Comparison of ENCODE assay signal across 9 mouse cellular contexts in genomic region chr6:125137002-125137671, GRCm38 (mm10). TPM values are rescaled to one million over a fixed set of nuclear protein-coding genes. Genes with fewer than 3 reads are reported as not detected.
DNase-seq lines count a peak whose midpoint lies in the region; ATAC-seq and TF ChIP-seq lines count a peak whose summit lies in the region.
"Had no signal": no experiment of that assay in that cellular context is flagged by ENCODE, and none has a peak within 500 bp of the region (broad histone marks: within the 10 kb centered on the region; RNA-seq: fewer than 3 reads in every experiment).

No protein-coding gene starts in this region.

- 85% methylated on average over 19 of the region's 19 CpGs for WGBS in forebrain, embryonic 14.5 days
- WGBS in forebrain, embryonic 13.5 days = 84% methylated on average over 19 of the region's 19 CpGs
- 83% methylated on average over 19 of the region's 19 CpGs for WGBS in liver, embryonic 14.5 days (ENCODE audit: insufficient replicate concordance)

- H3K9me3 ChIP-seq in forebrain, embryonic 14.5 days (replicated peaks; ENCODE audit: control insufficient read depth, low read length) = no peaks in the 10 kb centered on the region
- no peaks in the 10 kb centered on the region for H3K9me3 ChIP-seq in forebrain, embryonic 13.5 days (replicated peaks)
- no peaks in the 10 kb centered on the region for H3K9me3 ChIP-seq in liver, embryonic 14.5 days (ENCODE audit: control insufficient read depth, low read length)
- no peaks in the 10 kb centered on the region for H3K9me3 ChIP-seq in G1E (replicated peaks)
- H3K9me3 ChIP-seq: heart, embryonic 15.5 days had no signal

- peaks cover 88% of the 10 kb centered on the region for H3K36me3 ChIP-seq in forebrain, embryonic 14.5 days (ENCODE audit: control insufficient read depth, insufficient read depth, low read length)
- H3K36me3 ChIP-seq in forebrain, embryonic 13.5 days (ENCODE audit: poor library complexity, severe bottlenecking) = peaks cover 89% of the 10 kb centered on the region
- peaks cover 80% of the 10 kb centered on the region for H3K36me3 ChIP-seq in liver, embryonic 14.5 days (replicated peaks; ENCODE audit: control insufficient read depth, insufficient read depth, low read depth)
- peaks cover 94% of the 10 kb centered on the region for H3K36me3 ChIP-seq in G1E (replicated peaks)

- H3K4me2 ChIP-seq in forebrain, embryonic 14.5 days (ENCODE audit: low read length) = no peak overlapping the region
- H3K4me2 ChIP-seq in forebrain, embryonic 13.5 days = no peak overlapping the region
- no peak overlapping the region for H3K4me2 ChIP-seq in liver, embryonic 14.5 days (ENCODE audit: low read depth)
- H3K4me2 ChIP-seq: heart, embryonic 15.5 days had no signal

- no peak overlapping the region for H3K4me3 ChIP-seq in forebrain, embryonic 14.5 days (ENCODE audit: low read depth, low read length)
- no peak overlapping the region for H3K4me3 ChIP-seq in forebrain, embryonic 13.5 days
- H3K4me3 ChIP-seq in liver, embryonic 14.5 days (ENCODE audit: insufficient read depth in 1 of 2, low read depth in 2 of 2, low read length in 2 of 2) = no peak overlapping the region
- H3K4me3 ChIP-seq in G1E (ENCODE audit: low read depth, low read length) = peak overlapping the region; percentile 2; the same call in 1 of the 2 replicates
- H3K4me3 ChIP-seq: heart, embryonic 15.5 days had no signal

- H3K27me3 ChIP-seq in forebrain, embryonic 14.5 days (replicated peaks; ENCODE audit: control insufficient read depth, insufficient read depth, low read length) = no peaks in the 10 kb centered on the region
- H3K27me3 ChIP-seq in forebrain, embryonic 13.5 days = no peaks in the 10 kb centered on the region
- H3K27me3 ChIP-seq in liver, embryonic 14.5 days (ENCODE audit: control insufficient read depth, insufficient read depth, low read length) = no peaks in the 10 kb centered on the region
- no peaks in the 10 kb centered on the region for H3K27me3 ChIP-seq in G1E (ENCODE audit: insufficient read depth, low read length)
- H3K27me3 ChIP-seq: heart, embryonic 15.5 days had no signal

- no peak overlapping the region for H3K27ac ChIP-seq in forebrain, embryonic 14.5 days (ENCODE audit: low read depth, low read length)
- H3K27ac ChIP-seq in forebrain, embryonic 13.5 days = no peak overlapping the region
- no peak overlapping the region for H3K27ac ChIP-seq in liver, embryonic 14.5 days
- H3K27ac ChIP-seq: heart, embryonic 15.5 days had no signal

- H3K4me1 ChIP-seq in forebrain, embryonic 14.5 days (ENCODE audit: control insufficient read depth, insufficient read depth, low read length) = peaks cover 6% of the 10 kb centered on the region
- H3K4me1 ChIP-seq in forebrain, embryonic 13.5 days = peaks cover 15% of the 10 kb centered on the region
- H3K4me1 ChIP-seq in liver, embryonic 14.5 days (replicated peaks; ENCODE audit: control insufficient read depth in 2 of 2, insufficient read depth in 2 of 2, low read length in 1 of 2) = peaks cover 3 to 5% of the 10 kb centered on the region in 2 experiments; a peak in 2 of 4 replicates
- H3K4me1 ChIP-seq in G1E (ENCODE audit: insufficient read depth, low read depth, low read length) = peaks cover 82% of the 10 kb centered on the region

- TF ChIP-seq CTCF in liver, embryonic 14.5 days (IDR thresholded peaks at IDR 0.05; ENCODE audit: low read depth) = peak; percentile 75
- TF ChIP-seq CTCF in G1E (IDR thresholded peaks at IDR 0.05; ENCODE audit: low read depth, low read length) = no peak

- intact Hi-C loops in heart, postnatal 36 days (cut with DNase I) = no loop called here

- TF ChIP-seq EP300 in liver, embryonic 14.5 days (IDR thresholded peaks at IDR 0.05; ENCODE audit: low read depth) = no peak

- H3K9ac ChIP-seq in forebrain, embryonic 14.5 days (ENCODE audit: low read length) = no peak overlapping the region
- no peak overlapping the region for H3K9ac ChIP-seq in forebrain, embryonic 13.5 days
- no peak overlapping the region for H3K9ac ChIP-seq in liver, embryonic 14.5 days (replicated peaks)
- H3K9ac ChIP-seq: heart, embryonic 15.5 days had no signal

- no peak for ATAC-seq in forebrain, embryonic 14.5 days
- ATAC-seq in forebrain, embryonic 13.5 days = no peak
- no peak for ATAC-seq in liver, embryonic 14.5 days (ENCODE audit: insufficient read depth)
- no peak for ATAC-seq in G1E (ENCODE audit: extremely low read depth, insufficient number of reproducible peaks, low FRiP score, poor library complexity, severe bottlenecking)

- DNase-seq in forebrain, embryonic 14.5 days (ENCODE audit: low spot score) = peak; percentile 39
- no peak for DNase-seq in liver, embryonic 14.5 days (ENCODE audit: low read depth in 3 of 3, low spot score in 3 of 3)
- DNase-seq in liver = no peak
- DNase-seq in G1E (ENCODE audit: low spot score) = no peak
- peak; percentile 32 to 61 for DNase-seq in heart, postnatal 36 days
- peak; percentile 78 for DNase-seq in right cerebral cortex, postnatal 14 days
- no peak for DNase-seq in ovary, postnatal 36 days (ENCODE audit: low spot score)

RNA-seq across cellular contexts. Expression of gene Nop2, which starts 5.4 kb away (rescaled TPM):
- polyA plus RNA-seq in forebrain, embryonic 14.5 days (2014; fragmentation: Nextera tagmentation; extraction: Ambion mirVana) = 46.8 and 52.7 TPM in 2 replicates
- polyA plus RNA-seq in forebrain, embryonic 13.5 days (2015; fragmentation: Nextera tagmentation; extraction: Ambion mirVana) = 49.1 and 58.3 TPM in 2 replicates
- polyA plus RNA-seq in liver, embryonic 14.5 days (2012; rRNA removed) = 18.9 and 24.5 TPM in 2 replicates
- polyA plus RNA-seq in liver, embryonic 14.5 days (2014; fragmentation: Nextera tagmentation; extraction: Ambion mirVana) = 33.1 and 33.7 TPM in 2 replicates
- total RNA-seq in G1E (2014; fragmentation: Nextera tagmentation) (56.9 and 61.0 TPM in 2 replicates), G1E (2017) (87.7 and 89.2 TPM in 2 replicates)
- polyA plus RNA-seq in G1E (2012) = 53.4 and 90.0 TPM in 2 replicates
- 10 to 100 TPM; 20.3 to 21.0 TPM for total RNA-seq in heart, postnatal 36 days (2021)

RNA-seq across cellular contexts. Expression of gene Iffo1, which starts 7.9 kb away (rescaled TPM):
- 10.8 and 13.4 TPM in 2 replicates for polyA plus RNA-seq in forebrain, embryonic 14.5 days (2014; fragmentation: Nextera tagmentation; extraction: Ambion mirVana)
- 11.9 and 14.4 TPM in 2 replicates for polyA plus RNA-seq in forebrain, embryonic 13.5 days (2015; fragmentation: Nextera tagmentation; extraction: Ambion mirVana)
- polyA plus RNA-seq in liver, embryonic 14.5 days (2012; rRNA removed) = 4.8 and 6.0 TPM in 2 replicates
- polyA plus RNA-seq in liver, embryonic 14.5 days (2014; fragmentation: Nextera tagmentation; extraction: Ambion mirVana) = 1.8 and 3.7 TPM in 2 replicates
- total RNA-seq in G1E (2014; fragmentation: Nextera tagmentation) (20.4 and 25.1 TPM in 2 replicates), G1E (2017) (12.3 and 14.5 TPM in 2 replicates)
- 26.9 and 31.7 TPM in 2 replicates for polyA plus RNA-seq in G1E (2012)
- total RNA-seq in heart, postnatal 36 days (2021) = 1 to 10 TPM; 6.6 to 9.4 TPM

RNA-seq across cellular contexts. Expression of gene Gapdh, which starts 29.1 kb away (rescaled TPM):
- 1,676 and 1,964 TPM in 2 replicates for polyA plus RNA-seq in forebrain, embryonic 14.5 days (2014; fragmentation: Nextera tagmentation; extraction: Ambion mirVana)
- 1,974 and 2,008 TPM in 2 replicates for polyA plus RNA-seq in forebrain, embryonic 13.5 days (2015; fragmentation: Nextera tagmentation; extraction: Ambion mirVana)
- polyA plus RNA-seq in liver, embryonic 14.5 days (2012; rRNA removed) = 1,485 and 1,875 TPM in 2 replicates
- 960 and 1,040 TPM in 2 replicates for polyA plus RNA-seq in liver, embryonic 14.5 days (2014; fragmentation: Nextera tagmentation; extraction: Ambion mirVana)
- total RNA-seq in G1E (2014; fragmentation: Nextera tagmentation) = 10,890 and 12,360 TPM in 2 replicates
- 2,600 and 3,109 TPM in 2 replicates for total RNA-seq in G1E (2017)
- 26,904 and 30,061 TPM in 2 replicates for polyA plus RNA-seq in G1E (2012)
- total RNA-seq in heart, postnatal 36 days (2021) = 1,000 to 10,000 TPM; 4,473 to 4,723 TPM

RNA-seq across cellular contexts. Expression of gene Chd4, which starts 41.4 kb away (rescaled TPM):
- 61.1 and 66.1 TPM in 2 replicates for polyA plus RNA-seq in forebrain, embryonic 14.5 days (2014; fragmentation: Nextera tagmentation; extraction: Ambion mirVana)
- 114 and 119 TPM in 2 replicates for polyA plus RNA-seq in forebrain, embryonic 13.5 days (2015; fragmentation: Nextera tagmentation; extraction: Ambion mirVana)
- 13.9 and 24.7 TPM in 2 replicates for polyA plus RNA-seq in liver, embryonic 14.5 days (2012; rRNA removed)
- 19.7 and 24.3 TPM in 2 replicates for polyA plus RNA-seq in liver, embryonic 14.5 days (2014; fragmentation: Nextera tagmentation; extraction: Ambion mirVana)
- 235 and 241 TPM in 2 replicates for total RNA-seq in G1E (2014; fragmentation: Nextera tagmentation)
- 326 and 362 TPM in 2 replicates for total RNA-seq in G1E (2017)
- 188 and 219 TPM in 2 replicates for polyA plus RNA-seq in G1E (2012)
- 100 to 1,000 TPM; 118 to 127 TPM for total RNA-seq in heart, postnatal 36 days (2021)

RNA-seq across cellular contexts. Expression of gene Ncapd2, which starts 54.4 kb away (rescaled TPM):
- polyA plus RNA-seq in forebrain, embryonic 14.5 days (2014; fragmentation: Nextera tagmentation; extraction: Ambion mirVana) = 64.4 and 67.6 TPM in 2 replicates
- polyA plus RNA-seq in forebrain, embryonic 13.5 days (2015; fragmentation: Nextera tagmentation; extraction: Ambion mirVana) = 146 and 153 TPM in 2 replicates
- polyA plus RNA-seq in liver, embryonic 14.5 days (2012; rRNA removed) = 108 and 148 TPM in 2 replicates
- 66.8 and 80.4 TPM in 2 replicates for polyA plus RNA-seq in liver, embryonic 14.5 days (2014; fragmentation: Nextera tagmentation; extraction: Ambion mirVana)
- total RNA-seq in G1E (2014; fragmentation: Nextera tagmentation) (494 and 557 TPM in 2 replicates), G1E (2017) (211 and 243 TPM in 2 replicates)
- 269 and 275 TPM in 2 replicates for polyA plus RNA-seq in G1E (2012)
- 10 to 100 TPM; 20.8 to 25.3 TPM for total RNA-seq in heart, postnatal 36 days (2021)

Comparison
In these comparisons a context has a peak if more than half of its experiments do, and no peak if none do; other contexts are left out.
1. DNase-seq: peak in forebrain, embryonic 14.5 days (single experiment), heart, postnatal 36 days (2 of 2) and right cerebral cortex, postnatal 14 days (single experiment); none in liver, embryonic 14.5 days (0 of 3), liver (single experiment), G1E (single experiment) and ovary, postnatal 36 days (single experiment).
2. RNA of gene Gapdh, which starts 29.1 kb away (polyA plus RNA-seq): 26,904 to 30,061 TPM in G1E; 1,974 to 2,008 TPM in forebrain, embryonic 13.5 days, 1,676 to 1,964 TPM in forebrain, embryonic 14.5 days and 960 to 1,875 TPM in liver, embryonic 14.5 days; every median in the first group is over 10 times any median in the second.